Mouse (Mus musculus) bone marrow macrophage, adult 2 months (primary cell): ENCODE data around the gene Casp8.
A peak's percentile ranks its signal among the peaks of the same experiment; 100 is the strongest.
"Not testable (repeated sequence)": the region's sequence is repeated elsewhere in the genome, so short reads cannot be mapped to it uniquely, and the experiment has no call there.

Experiments used
- CTCF ChIP-seq: IDR thresholded peaks from 2 replicates; pipeline ENCODE4 v1.5.1; 2012; ENCODE audit warnings: low read depth, mild to moderate bottlenecking, low read length, moderate library complexity
- POLR2A ChIP-seq: IDR thresholded peaks from 2 replicates; pipeline ENCODE4 v1.6.1; 2012; ENCODE audit warnings: mild to moderate bottlenecking, low read depth, low read length, borderline replicate concordance

DNA sequence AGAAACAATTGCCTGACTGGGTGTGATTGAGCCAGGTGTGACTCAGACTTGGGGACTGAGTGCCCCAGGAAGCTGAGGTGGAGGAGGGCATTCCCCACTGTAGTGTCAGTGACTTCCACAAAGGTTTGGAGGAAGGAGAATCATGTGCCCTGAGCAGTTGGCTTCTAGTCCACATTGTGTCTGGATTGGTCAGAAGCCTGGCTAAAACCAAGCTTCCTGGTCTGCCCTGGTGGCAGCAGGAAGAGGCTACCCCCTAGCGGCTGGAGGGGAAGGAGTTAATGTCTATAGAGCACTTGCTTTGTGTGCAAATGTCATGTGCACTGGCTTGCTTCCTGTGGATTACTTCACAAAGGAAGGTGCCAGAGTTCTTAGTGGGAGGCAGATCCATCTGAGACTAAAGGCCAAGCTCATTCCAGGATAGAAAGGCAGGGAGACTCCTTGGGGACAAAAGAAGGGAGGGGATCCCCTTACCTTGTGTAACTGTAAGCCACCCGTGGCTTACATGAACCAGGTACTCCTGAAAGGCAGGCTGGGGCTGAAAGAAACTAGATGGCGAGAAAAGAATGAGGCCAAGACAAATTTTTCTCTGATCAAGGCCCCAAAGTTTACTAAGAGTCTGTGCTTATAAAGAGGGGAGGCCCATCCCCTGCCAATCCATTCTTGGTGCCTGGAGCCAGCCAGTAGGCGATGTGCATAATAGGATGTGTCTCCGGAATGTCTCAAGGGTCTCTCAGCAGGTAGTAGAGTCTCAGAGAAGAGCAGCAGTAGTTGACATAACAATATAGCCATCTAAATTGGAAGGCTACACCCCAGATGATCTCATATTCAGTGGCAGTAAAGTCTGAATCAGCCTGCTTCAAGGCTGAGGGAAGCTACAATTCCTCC, 33.5 kb upstream of the Casp8 start:
- peak; percentile 30; the same call in 1 of the 2 replicates for TF ChIP-seq CTCF
- not testable (repeated sequence) for TF ChIP-seq POLR2A
